Mouse (Mus musculus) limb, embryonic 10.5 days (tissue): Measurements from ENCODE around the gene Rnf38. TPM values are rescaled to one million over a fixed set of nuclear protein-coding genes. Genes with fewer than 3 reads are reported as not detected.

Experiments
- DNase-seq: peaks from one replicate; pipeline ENCODE4 v3.0.0-alpha.2; 2017; ENCODE audit warnings: low spot score
- H3K27ac ChIP-seq: fragments of 300-500 bp; sonication (generic); 2 replicates; pipeline ENCODE4 v1.5.1; 2016; ENCODE audit warnings: mild to moderate bottlenecking
- H3K27me3 ChIP-seq: fragments of 300-500 bp; sonication (generic); 2 replicates; pipeline ENCODE4 v1.6.1; 2016; ENCODE audit warnings: low read depth, mild to moderate bottlenecking; ENCODE audit not compliant: poor library complexity, severe bottlenecking
- H3K36me3 ChIP-seq: fragments of 300-500 bp; sonication (generic); 2 replicates; pipeline ENCODE4 v1.6.1; 2016; ENCODE audit warnings: mild to moderate bottlenecking, moderate library complexity
- H3K4me1 ChIP-seq: fragments of 300-500 bp; sonication (generic); 2 replicates; pipeline ENCODE4 v1.6.1; 2016
- H3K4me3 ChIP-seq: fragments of 300-500 bp; sonication (generic); 2 replicates; pipeline ENCODE4 v1.5.1; 2016; ENCODE audit warnings: mild to moderate bottlenecking, moderate library complexity
- H3K9me3 ChIP-seq: fragments of 300-500 bp; sonication (generic); replicated peaks from 2 replicates; pipeline ENCODE4 v1.6.1; 2016; ENCODE audit warnings: mild to moderate bottlenecking
- WGBS: fragments of 180-500 bp; shearing (Covaris S2); methylation state at CpG from one replicate; pipeline ENCODE4 v1.1.7; 2016; 5-methylcytosine and 5-hydroxymethylcytosine counted together
- polyA plus RNA-seq: library from polyadenylated mRNA; unstranded; fragments of >200 nt; fragmentation: Nextera tagmentation; extraction: Ambion mirVana; gene quantifications from 2 replicates; pipeline ENCODE4 v1.2.1, GENCODE M21; 2016

The Rnf38 gene
- polyA plus RNA-seq, 1 experiment from 2014 or later = 30.3 TPM

- DNase-seq = no peak
- H3K4me1 ChIP-seq = peaks cover 54% of the 10 kb centered on the region
- 58% methylated on average over 6 of the region's 6 CpGs for WGBS
- no peaks in the 10 kb centered on the region for H3K9me3 ChIP-seq
- peak overlapping the region; percentile 27; the same call in 1 of the 2 replicates for H3K27ac ChIP-seq
- H3K4me3 ChIP-seq = no peak overlapping the region
- H3K36me3 ChIP-seq = no peaks in the 10 kb centered on the region
- H3K27me3 ChIP-seq = no peaks in the 10 kb centered on the region
Measured at GRCm38 (mm10) chr4:44107339-44107738, 126.2 kb downstream of the Rnf38 start.

- Histone ChIP-seq H3K27me3 (no peaks in the 10 kb centered on the region), H3K9me3 (no peaks in the 10 kb centered on the region), H3K36me3 (no peaks in the 10 kb centered on the region), H3K4me3 (peak overlapping the region; percentile 24), H3K27ac (peak overlapping the region; percentile 57), H3K4me1 (peaks cover 54% of the 10 kb centered on the region)
- 43% methylated on average over 18 of the region's 18 CpGs for WGBS
- DNase-seq = no peak
Measured at GRCm38 (mm10) chr4:44106297-44106821, 127.2 kb downstream of the Rnf38 start.

- WGBS = 28% methylated on average over 8 of the region's 8 CpGs
- peak overlapping the region; percentile 72 for H3K27ac ChIP-seq
- H3K36me3 ChIP-seq = no peaks in the 10 kb centered on the region
- DNase-seq = peak; percentile 31
- no peaks in the 10 kb centered on the region for H3K27me3 ChIP-seq
- H3K4me3 ChIP-seq = peak overlapping the region; percentile 14; the same call in 1 of the 2 replicates
- peaks cover 61% of the 10 kb centered on the region for H3K4me1 ChIP-seq
- no peaks in the 10 kb centered on the region for H3K9me3 ChIP-seq
Measured at GRCm38 (mm10) chr4:44104195-44104917, 129.2 kb downstream of the Rnf38 start.

- H3K36me3 ChIP-seq = no peaks in the 10 kb centered on the region
- WGBS = 82% methylated on average over 8 of the region's 8 CpGs
- peak overlapping the region; percentile 72 for H3K27ac ChIP-seq
- no peak overlapping the region for H3K4me3 ChIP-seq
- H3K4me1 ChIP-seq = peaks cover 61% of the 10 kb centered on the region
- H3K9me3 ChIP-seq = no peaks in the 10 kb centered on the region
- no peaks in the 10 kb centered on the region for H3K27me3 ChIP-seq
- DNase-seq = peak; percentile 31
Measured at GRCm38 (mm10) chr4:44103620-44104019, 130.0 kb downstream of the Rnf38 start.

- Histone ChIP-seq H3K9me3 (no peaks in the 10 kb centered on the region), H3K27ac (no peak overlapping the region), H3K36me3 (no peaks in the 10 kb centered on the region), H3K4me1 (peaks cover 24% of the 10 kb centered on the region), H3K4me3 (no peak overlapping the region), H3K27me3 (no peaks in the 10 kb centered on the region)
- DNase-seq = no peak
- WGBS = 55% methylated on average over 11 of the region's 11 CpGs
Measured at GRCm38 (mm10) chr4:44097576-44098335, 135.8 kb downstream of the Rnf38 start.

GRCm38 (mm10) chr4:44094475-44094874, 139.1 kb downstream of the Rnf38 start:
- H3K27me3 ChIP-seq = no peaks in the 10 kb centered on the region
- H3K27ac ChIP-seq = no peak overlapping the region
- no peaks in the 10 kb centered on the region for H3K36me3 ChIP-seq
- 91% methylated on average over 4 of the region's 4 CpGs for WGBS
- no peak for DNase-seq
- H3K4me1 ChIP-seq = peaks cover 9% of the 10 kb centered on the region; the same call in 1 of the 2 replicates
- no peaks in the 10 kb centered on the region for H3K9me3 ChIP-seq
- no peak overlapping the region for H3K4me3 ChIP-seq

- H3K36me3 ChIP-seq = no peaks in the 10 kb centered on the region
- H3K4me1 ChIP-seq = no peaks in the 10 kb centered on the region
- DNase-seq = no peak
- WGBS = 75% methylated on average over 11 of the region's 11 CpGs
- no peak overlapping the region for H3K27ac ChIP-seq
- H3K4me3 ChIP-seq = no peak overlapping the region
- H3K9me3 ChIP-seq = no peaks in the 10 kb centered on the region
- H3K27me3 ChIP-seq = no peaks in the 10 kb centered on the region
Measured at GRCm38 (mm10) chr4:44092359-44092758, 141.2 kb downstream of the Rnf38 start.

- peaks cover 24% of the 10 kb centered on the region for H3K4me1 ChIP-seq
- 97% methylated on average over 3 of the region's 3 CpGs for WGBS
Measured at GRCm38 (mm10) chr4:44085566-44085965, 148.0 kb downstream of the Rnf38 start.

GRCm38 (mm10) chr4:44084602-44085325, 148.8 kb downstream of the Rnf38 start:
- no peak for DNase-seq
- WGBS = 84% methylated on average over 13 of the region's 13 CpGs
- no peak overlapping the region for H3K4me3 ChIP-seq
- H3K36me3 ChIP-seq = no peaks in the 10 kb centered on the region
- H3K27ac ChIP-seq = no peak overlapping the region
- peaks cover 24% of the 10 kb centered on the region for H3K4me1 ChIP-seq
- no peaks in the 10 kb centered on the region for H3K27me3 ChIP-seq
- no peaks in the 10 kb centered on the region for H3K9me3 ChIP-seq

More at GRCm38 (mm10) chr4:44085566-44085965, 148.0 kb downstream of the Rnf38 start:
- no peak for DNase-seq
- no peaks in the 10 kb centered on the region for H3K9me3 ChIP-seq
- H3K27ac ChIP-seq = no peak overlapping the region
- no peaks in the 10 kb centered on the region for H3K36me3 ChIP-seq
- H3K27me3 ChIP-seq = no peaks in the 10 kb centered on the region
- no peak overlapping the region for H3K4me3 ChIP-seq

- Histone ChIP-seq H3K27me3 (no peaks in the 10 kb centered on the region), H3K36me3 (no peaks in the 10 kb centered on the region), H3K4me3 (peak within 1 kb of the TSS; percentile 22), H3K27ac (no peak within 1 kb of the TSS), H3K9me3 (no peaks in the 10 kb centered on the region), H3K4me1 (peaks cover 24% of the 10 kb centered on the region)
- WGBS = 15% methylated on average over 11 of the region's 11 CpGs
- DNase-seq = peak; percentile 55
Measured at GRCm38 (mm10) chr4:44083945-44084344, 149.6 kb downstream of the Rnf38 start, which contains the start of gene Gne. Gene Gne (minus strand): TSS chr4:44084177.

GRCm38 (mm10) chr4:44078358-44078933, 155.1 kb downstream of the Rnf38 start:
- WGBS = 88% methylated on average over 7 of the region's 7 CpGs
- H3K27ac ChIP-seq = no peak overlapping the region
- no peaks in the 10 kb centered on the region for H3K9me3 ChIP-seq

More at GRCm38 (mm10) chr4:44078358-44078933, 155.1 kb downstream of the Rnf38 start:
- Histone ChIP-seq H3K4me1 (peaks cover 11% of the 10 kb centered on the region), H3K4me3 (no peak overlapping the region), H3K27me3 (no peaks in the 10 kb centered on the region), H3K36me3 (no peaks in the 10 kb centered on the region)
- no peak for DNase-seq
